Mouse (Mus musculus) heart, adult 11 months (tissue): Measurements from ENCODE around the gene Ryr1.
"Not testable (repeated sequence)": the region's sequence is repeated elsewhere in the genome, so short reads cannot be mapped to it uniquely, and the experiment has no call there.

Experiments
- DNase-seq: peaks from one replicate; pipeline ENCODE4 v3.0.0; 2022

The Ryr1 gene

DNA sequence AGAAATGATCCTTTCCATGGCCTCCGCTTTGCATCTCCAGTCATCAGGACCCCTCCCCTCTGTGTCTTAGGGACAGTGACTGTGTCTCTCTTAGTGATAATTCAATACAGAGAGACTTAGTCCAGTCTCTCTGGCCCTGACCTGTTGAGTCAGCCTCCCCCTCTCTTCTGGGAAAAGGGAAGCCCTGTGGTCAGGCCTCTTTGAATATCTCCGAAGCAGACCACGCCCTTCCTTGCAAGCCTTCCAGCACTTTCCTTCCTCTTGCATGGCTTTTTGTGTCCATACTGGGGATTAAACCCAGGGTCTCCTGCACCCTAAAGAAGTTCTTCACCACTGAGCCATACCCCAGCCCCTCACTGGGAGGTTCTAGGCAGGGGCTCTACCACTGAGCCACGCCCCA lies 19.0 kb upstream of the Ryr1 start:
- peak; percentile 93 for DNase-seq

DNA sequence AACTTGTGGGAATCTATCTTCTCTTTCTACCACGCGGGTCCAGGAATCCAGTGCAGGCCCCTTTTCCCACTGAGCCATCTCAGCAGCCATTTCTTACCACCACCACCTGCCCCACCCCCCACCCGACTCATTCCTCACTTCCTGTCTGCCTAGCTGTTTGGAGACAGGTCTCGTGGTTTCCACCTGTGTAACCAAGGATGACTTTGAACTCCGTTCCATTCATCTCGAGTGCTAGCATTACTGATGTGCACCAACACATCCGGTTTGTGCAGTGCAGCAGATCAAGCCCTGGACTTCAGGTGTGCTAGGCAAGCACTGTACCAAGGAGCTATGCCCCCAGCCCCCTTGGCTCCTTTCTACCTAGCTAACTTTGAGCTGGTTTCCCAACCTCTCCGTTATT lies 16.4 kb upstream of the Ryr1 start:
- DNase-seq, result no peak

DNA sequence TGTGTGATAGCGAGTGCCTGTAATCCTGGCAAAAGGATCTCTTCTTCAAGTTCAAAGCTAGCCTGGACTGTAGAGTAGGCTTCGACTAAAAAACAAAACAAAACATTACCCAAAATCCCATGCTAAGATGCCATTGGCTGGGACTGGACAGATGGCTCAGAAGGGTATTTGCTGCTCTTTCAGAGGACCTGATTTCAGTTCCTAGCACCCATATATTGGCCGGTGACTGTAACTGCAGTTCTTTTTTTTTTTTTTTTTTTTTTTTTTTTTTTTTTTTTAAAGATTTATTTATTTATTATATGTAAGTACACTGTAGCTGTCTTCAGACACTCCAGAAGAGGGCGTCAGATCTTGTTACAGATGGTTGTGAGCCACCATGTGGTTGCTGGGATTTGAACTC lies 14.3 kb upstream of the Ryr1 start:
- DNase-seq, result not testable (repeated sequence)

DNA sequence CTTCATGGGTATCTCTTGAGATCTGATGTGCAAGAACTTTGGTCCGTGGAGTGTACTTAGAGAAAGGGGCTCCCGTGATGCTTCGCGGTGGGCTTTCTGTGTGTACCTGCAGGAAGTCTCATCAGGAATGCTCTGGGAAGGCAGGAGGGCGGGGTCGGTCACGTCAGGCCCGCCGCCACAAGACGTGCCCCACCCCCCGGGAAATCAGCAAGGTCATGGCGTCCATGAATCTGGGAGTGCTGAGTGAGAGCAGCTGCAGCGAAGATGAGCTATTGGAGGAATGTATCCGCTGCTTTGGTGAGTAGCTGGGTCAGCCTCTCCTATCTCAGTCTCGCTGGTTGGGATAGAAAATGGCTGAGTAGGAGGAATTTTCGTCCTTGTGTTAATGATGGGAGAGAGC lies 12.4 kb upstream of the Ryr1 start:
- DNase-seq, result no peak

DNA sequence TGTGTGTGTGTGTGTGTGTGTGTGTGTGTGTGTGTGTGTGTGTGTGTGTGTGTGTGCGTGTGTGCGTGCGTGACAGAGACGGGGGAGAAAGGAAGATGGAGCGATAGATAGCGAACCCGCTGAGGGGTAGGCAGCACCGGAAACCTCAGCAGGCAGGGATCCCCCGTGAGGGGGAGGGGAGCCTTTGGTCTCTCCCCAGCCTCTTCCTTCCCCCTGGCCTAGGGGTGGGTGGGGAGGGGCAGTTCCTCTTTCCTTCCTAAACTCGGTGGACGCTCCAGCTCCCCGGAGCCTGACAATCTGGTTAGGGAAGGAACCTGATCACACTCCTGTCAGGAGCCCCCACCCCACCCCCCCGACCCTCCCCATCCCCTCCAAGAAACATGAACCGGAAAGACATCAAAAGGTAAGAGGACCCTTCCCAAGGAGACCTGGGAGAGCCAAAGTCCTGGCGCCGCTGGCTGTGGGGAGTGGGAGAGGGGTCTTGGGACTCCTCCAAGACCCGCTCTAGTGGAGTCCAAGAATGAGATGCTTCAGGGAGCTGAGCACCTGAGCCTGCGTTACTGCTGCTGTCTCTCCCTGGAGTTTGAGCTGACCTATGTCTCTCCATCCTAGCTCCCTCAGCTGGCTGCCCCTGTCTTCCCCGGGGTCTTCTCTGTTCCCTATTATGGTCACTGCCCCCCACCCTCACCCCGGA lies 9.9 kb upstream of the Ryr1 start, which contains the start of gene Rasgrp4:
TSS of gene Rasgrp4 (plus strand) at position 159 of the 694 bp plus-strand sequence.
- peak; percentile 96 for DNase-seq

DNA sequence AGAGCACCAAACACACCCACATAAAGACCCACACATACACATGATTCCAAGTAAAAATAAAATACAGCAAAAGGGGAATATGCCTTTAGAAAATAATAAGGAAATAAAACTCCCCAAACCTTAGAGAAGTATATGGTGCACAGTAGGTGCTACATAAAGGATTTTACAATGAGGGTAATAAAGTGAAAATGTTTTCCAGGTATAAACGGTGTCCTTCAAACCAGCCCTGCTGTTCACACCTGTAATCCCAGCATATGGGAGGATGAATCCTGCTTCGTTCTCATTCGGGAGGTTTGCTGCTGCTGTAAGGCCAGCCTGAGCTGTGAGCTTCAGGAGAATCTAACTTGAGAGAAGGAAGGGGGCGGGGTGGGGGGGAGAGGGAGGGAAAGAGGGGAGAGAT lies 9.3 kb upstream of the Ryr1 start:
- no peak for DNase-seq

DNA sequence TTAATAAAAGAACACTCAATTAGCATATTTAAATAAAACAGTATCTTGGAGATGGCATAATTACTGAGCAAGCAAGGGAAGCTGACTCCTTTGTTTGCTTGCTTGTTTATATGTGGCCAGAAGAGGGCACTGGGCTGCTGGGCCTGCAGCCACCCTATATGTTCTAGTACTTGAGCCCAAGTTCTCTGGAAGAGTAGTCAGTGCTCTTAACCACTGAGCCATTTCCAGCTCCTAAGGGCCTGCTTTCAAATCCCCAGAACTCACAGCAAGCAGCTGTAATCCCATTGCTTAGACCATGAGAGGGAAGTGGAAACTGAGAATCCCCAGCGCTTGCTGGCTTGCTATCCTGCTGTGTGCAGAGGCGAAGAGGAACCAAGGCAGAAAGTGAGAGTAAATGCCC lies 3.7 kb upstream of the Ryr1 start:
- DNase-seq, result no peak

DNA sequence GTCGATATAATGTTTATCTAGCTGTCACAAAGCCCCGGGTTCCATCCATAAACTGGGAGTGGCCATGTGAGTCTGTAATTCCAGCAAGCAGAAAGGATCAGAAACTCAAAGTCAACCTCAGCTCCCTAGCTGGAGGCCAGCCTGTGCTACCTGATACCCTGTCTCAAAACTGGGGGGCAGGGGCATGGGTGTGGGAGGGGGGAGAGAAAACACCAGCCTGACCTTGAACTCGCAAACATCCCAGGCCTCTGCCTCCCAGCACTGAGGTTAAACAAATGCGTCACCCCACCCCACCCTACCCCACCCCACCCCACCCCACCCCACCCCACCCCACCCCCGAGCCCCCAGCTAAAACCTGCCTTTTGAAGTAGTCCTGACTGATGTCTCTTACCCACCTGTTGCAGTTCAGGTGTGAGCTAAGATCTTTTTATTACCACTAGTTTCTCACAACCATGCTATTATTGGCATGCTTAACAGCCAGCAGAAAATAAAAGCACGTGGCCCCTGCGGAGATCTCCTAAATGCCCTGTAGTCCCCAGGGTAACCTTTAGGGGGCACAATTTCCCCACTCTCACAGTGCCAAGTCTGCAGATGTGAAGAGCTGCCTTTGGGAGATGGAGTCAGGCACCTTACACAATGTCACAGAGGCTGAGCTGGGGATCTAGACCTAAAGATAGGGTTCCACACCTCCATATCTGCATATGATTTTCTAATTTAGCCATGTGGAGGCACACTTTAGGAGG lies 1.4 kb upstream of the Ryr1 start:
- peak; percentile 94 for DNase-seq

DNA sequence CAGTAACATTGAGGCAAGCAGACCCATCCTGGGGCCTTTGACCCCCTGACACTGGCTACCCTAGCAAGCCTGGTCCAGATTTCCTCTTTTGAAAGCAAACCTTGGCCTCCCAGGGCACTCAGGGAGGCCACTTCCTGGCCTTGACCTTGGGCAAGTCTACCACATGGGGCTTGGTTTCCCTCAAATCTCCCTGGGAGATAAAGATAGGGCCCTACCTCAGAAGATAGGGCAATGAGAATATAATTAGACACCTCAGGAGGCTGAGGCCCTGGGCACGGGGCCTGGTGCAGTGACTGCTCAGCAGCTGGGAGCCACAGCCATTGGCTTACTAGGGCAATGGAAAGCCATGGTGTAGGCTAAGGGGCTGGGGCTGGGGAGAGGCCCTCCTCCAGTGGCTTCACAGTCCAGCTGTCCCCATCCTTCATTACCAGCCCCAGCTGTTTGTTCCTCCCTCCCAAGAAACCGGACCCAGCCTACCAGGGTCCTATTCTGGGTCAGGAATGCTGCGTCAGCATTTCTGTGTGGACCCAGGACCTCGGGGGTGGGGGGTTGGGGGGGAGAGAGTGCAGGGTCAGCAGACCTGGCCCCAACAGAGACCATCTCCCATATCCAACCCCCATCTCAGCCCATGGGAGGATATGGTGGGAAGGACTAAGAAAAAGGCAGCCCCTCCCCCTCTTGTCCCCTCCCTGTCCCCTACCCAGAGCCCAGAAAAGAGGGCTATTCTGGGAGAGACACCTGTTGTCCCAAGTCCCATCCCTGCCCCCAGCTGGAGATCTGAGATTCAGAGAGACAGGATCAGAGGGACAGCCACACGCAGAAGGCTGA lies 1.2 kb downstream of the Ryr1 start:
- DNase-seq, result no peak

DNA sequence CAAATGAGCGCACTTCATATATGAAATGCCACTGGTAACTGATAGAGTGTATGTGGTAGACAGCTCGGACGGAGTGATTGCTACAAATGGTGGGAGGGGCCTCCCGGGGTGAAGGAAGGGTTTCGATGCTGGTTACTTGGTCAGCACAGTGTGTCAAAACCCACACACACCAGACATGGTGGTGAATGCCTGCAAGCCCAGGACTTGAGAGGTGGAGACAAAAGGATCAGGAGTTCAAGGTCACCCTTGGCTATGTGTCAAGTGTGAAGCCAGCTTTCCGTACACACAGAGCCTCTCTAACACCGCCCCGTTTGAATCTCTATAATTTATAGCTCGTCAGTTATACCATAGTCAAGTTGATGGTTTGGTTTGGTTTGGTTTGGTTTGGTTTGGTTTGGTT lies 2.2 kb downstream of the Ryr1 start:
- DNase-seq, result no peak

DNA sequence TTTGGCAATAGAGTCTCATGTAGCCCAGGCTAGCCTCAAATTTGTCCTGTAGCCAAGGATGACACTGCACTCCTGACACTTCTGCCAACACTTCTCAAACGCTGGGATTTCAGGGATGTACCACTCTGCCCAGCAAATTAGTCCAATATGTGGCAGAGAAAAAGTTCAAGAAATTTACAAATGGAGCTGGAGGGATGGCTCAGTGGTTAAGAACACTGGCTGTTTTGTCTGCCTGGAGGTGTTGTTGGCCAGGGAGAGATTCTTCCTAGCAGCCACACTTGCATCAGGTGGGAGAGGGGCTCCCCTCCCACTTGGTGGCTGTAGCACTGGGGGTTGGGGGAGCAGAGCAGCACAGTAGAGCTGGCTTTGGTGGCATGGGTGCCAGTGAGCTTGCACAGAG lies 5.5 kb downstream of the Ryr1 start:
- DNase-seq, result no peak

DNA sequence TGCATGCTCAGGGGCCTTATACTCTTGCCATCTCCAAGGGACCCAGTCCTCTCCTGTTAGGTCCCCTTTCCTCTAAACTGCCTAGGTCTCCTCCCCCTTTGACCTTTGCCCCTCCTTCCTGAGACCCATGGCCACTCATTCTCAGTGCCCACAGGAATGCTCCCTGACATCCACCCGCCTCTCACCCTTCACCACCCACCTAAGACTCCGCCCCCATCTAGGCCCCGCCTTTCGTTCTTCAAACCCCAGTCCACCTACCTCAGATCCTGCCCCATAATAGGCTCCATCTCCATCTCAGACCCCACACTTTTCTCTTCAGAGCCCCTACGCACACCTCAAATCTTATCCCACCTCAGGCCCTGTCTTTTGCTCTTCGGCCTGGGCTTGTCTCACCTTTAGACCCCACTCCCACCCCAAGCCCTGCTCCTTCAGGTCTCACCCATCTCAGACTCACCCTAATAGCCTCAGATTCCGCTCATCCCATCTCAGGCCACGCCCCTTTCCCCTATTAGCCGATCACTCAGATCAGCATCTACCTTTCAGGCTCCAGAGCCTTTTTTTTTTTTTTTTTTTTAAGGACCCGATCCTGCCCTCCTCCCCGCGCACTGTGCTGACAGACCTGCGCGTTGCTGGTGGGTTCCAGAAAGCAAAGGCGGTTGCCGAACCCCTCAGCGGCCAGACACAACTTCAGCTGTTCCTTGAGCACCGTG lies 6.7 kb downstream of the Ryr1 start:
- no peak for DNase-seq

DNA sequence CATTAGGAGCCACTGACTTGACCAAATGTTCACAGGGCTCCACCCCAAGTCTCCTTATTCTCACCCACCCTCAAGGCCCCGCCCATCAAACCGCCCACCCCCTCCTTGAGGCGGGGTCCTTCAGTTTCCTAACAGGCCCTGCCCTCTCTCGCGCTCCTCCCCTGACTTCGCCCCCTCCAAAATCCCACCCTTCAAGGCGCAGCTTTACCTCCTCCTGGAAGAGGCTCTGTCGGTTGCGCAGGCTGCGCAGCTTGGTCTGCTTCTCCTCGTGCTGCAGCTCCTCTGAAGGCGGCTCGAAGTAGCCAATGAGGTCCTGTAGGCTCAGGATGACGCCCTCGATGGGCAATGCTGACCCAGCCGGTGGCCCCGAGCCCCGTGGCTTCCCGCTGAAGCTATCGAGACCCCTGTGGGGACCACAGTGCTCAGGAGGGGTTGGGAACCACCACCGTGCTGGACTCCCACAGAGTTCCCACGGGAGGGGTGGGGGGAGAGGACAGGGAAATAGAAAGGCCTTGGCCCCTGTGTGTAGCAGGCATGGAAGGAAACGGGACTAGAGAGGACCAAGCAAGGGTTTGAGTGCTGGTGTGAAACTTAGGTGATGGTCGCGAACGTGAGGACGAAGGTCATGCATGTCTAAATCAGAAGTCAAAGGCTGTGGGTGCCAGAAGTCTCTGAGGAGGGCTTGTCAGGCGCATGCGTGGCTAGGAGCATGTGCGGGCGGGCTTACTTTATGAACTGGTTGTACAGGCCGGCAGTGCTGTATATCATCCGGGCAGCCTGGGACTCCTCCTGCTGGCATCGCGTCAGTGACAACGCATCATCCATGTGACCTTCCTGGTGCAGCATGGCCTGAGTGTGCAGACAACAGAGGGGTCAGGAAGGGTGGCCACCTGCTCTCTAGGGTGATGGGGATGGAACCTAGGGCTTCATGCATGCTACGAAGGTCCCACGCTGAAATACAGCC lies 15.7 kb downstream of the Ryr1 start:
- DNase-seq, result peak; percentile 96

DNA sequence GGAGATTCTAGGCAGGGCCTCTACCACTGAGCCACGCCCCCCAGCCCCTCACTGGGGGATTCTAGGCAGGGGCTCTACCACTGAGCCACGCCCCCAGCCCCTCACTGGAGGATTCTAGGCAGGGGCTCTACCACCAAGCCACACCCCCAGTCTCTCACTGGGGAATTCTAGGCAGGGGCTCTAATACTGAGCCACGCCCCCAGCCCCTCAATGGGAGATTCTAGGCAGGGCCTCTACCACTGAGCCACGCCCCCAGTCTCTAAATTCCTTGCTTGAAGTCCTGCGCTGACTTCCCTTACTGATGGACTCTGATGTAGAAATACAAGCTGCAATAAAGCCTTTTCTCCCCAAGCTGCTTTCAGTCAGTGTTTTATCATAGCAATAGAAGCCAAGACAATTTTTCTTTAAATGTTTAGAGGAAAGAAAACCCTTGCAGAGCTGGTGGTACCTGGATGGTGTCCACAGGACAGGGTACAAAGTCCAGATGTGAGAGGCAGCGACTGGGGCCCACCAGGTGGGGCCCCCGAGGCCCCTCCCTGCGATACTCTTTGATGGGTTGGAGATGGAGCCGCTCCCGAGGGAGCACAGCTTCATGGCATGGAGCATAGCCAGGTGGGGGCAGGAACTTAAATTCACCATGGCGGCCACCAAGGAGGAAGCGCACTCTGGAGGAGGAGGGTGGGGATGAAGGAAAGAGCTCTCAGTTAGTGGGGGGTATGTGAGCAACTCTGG lies 23.5 kb downstream of the Ryr1 start:
- DNase-seq, result no peak

DNA sequence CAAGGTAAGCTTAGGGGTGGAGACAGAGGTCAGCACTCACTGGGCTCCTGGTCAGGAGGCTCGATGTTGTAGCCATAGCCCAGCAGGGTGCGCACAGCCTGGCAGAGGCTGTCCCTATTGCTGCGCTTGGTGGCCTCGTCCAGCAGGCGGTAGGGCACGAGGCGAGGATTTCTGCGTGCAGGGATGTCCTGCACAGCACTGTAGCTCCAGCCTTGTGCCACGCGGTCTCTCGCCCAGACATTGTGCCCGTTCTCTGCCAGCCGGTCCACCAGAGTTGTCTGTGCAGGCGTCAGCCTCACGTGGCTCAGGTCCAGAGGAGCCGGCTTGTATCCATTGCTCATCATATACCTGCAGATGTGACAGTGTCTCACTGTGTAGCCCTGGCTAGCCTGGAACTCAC lies 27.8 kb downstream of the Ryr1 start:
- DNase-seq, result no peak

DNA sequence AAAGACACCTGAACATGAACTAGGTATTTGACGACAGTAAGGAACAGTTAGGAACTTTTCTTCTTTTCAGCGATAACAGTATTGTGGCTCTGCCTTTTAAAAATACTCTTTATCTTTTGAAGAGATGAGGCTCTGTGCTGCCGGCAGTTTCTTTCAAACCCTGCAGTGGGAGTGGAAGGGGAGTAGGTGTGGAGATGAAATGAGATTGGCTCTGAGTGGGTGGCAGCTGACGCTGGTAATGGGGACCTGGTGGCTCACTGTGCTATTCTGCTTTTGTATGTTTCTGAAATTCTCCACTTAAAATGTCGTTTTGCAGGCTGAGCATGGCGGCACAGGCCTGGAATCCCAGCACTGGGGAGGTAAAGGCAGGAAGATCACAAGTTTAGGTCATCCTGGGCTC lies 36.2 kb downstream of the Ryr1 start:
- no peak for DNase-seq

DNA sequence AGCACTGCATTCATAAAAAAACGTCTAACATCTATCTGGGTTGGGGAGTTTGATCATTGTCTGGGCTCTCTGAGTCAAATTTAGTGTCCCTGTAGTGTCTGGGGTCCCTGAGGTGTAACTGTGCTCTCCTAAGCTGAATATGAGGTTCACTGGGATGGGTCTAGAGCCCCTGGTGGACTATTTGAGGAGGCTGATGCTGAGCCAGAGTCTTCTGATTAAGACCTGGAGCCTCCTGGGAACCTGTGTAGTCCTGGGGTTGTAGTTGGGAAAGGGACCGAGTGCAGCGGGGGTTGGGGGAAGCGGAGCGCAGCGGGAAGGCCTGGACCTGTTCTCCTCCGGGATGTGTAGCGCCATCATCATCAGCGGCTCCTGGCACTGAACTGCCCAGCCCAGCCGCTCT lies 38.1 kb downstream of the Ryr1 start:
- DNase-seq, result no peak

DNA sequence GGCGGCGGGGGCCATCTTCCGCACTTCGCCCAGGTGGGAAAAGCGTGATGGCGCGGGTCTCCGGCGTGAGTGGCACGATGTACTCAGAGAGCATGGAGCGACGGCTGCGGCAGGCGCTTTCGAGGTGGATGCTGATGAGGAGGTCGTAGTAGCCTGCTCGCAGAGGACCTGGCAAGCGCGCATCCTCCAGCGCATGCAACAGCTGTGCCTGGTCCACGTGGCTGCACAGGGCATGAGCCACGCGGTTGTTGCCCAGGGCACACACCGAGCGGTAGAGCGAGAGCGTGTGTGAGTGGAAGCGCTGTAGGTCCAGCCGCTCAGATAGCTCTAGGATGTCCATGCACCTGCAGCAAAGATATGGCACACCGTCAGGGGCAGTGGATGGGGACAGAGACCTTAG lies 39.0 kb downstream of the Ryr1 start:
- no peak for DNase-seq

DNA sequence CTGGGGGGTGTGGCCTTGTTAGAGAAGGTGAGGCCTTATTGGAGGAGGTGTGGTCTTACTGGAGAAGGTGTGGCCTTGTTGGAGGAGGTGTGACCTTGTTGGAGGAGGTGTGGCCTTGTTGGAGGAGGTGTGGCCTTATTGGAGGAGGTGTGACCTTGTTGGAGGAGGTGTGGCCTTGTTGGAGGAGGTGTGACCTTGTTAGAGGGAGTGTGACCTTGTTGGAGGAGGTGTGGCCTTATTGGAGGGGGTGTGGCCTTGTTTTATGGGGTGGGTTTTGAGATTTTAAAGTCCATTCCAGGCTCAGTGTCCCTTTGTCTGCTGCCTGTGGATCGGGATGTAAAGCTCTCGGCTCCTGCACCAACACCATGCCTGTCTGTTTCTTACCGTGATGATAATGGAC lies 40.6 kb downstream of the Ryr1 start:
- no peak for DNase-seq

DNA sequence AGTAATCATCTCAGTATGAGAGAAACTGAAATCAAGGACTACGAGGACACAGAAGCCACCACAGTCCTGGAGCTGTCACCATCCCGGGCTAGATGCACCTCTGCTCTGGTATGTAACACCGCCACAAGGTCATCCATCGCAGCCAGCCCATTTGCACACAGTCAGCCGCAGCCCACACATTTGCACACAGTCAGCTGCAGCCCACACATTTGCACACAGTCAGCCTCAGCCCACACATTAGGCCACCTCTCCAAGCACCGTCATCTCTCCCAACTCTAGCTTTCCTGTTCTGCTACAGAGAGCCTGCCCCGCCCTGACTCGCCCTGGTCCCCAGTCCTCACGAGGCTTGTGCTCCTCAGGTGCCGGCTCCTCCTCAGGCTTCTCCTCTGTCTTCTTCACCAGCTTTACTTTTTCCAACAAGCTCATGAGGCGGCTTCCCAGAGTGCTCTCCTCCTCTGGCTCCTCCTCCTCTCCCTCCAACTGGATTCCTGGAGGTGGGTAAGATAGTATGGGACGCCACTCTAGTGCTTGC lies 45.5 kb downstream of the Ryr1 start:
- DNase-seq, result no peak

DNA sequence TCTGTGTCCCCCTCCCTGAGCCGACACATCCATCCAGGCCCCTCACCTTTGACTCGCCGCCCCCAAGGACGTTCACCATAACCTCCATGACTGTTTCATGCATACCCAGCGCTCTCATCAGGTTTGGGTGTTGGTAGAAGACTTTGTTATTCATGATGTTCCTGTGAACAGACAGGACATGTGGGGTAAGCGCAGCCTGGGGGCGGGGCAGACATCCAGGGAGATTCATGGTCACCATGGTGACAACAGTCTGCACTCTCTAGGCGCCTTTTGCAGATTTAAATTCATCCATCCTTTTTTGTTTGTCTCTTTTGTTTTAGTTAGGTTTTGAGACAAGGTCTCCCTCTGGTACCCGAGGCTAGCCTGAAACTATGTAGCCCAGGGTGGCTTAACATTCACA lies 48.0 kb downstream of the Ryr1 start:
- no peak for DNase-seq
